Comparison of ENCODE assay signal across 8 mouse cellular contexts in the genomic region with DNA sequence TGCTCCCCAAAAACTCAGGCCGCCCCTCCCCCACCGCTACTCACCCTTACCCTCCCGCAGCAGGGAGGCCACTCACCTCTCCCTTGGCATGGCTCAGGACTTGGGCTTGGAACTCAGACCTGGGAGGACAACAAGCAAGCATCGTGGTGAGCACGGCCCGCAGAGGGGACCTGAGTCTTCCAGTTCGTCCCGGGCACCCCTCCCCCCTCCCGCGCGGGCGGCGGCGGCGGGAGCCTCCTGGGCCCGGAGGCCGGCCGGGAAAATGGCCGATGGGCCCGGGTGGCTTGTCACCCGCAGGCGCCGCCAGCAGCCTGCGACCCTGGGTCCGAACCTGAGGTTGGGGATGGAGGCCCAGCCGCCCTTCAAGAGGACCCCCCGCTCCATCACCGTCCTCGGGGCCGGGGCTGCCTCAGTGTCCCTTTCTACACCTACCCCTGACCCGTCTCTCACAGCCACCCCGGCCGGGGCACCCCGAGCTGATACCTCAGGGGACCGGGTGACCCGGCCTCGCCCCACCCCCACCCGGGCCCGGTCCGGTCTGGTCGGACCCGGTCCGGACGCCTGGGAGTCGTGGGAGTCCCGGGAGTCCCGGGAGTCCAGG. TPM values are rescaled to one million over a fixed set of nuclear protein-coding genes. Genes with fewer than 3 reads are reported as not detected.
DNase-seq lines count a peak whose midpoint lies in the region; ATAC-seq and TF ChIP-seq lines count a peak whose summit lies in the region.

No protein-coding gene starts in this region.

- H3K27me3 ChIP-seq in forebrain, embryonic 12.5 days = peaks cover 11% of the 10 kb centered on the region
- H3K27me3 ChIP-seq in hindbrain, embryonic 16.5 days (replicated peaks; ENCODE audit: control insufficient read depth, insufficient read depth, low read length) = no peaks in the 10 kb centered on the region
- no peaks in the 10 kb centered on the region for H3K27me3 ChIP-seq in limb, embryonic 14.5 days (ENCODE audit: control insufficient read depth, insufficient read depth, low read length)

- H3K4me1 ChIP-seq in bone marrow, adult 2 months (ENCODE audit: control insufficient read depth, insufficient read depth, low read length) = peaks cover 2% of the 10 kb centered on the region
- peaks cover 34% of the 10 kb centered on the region for H3K4me1 ChIP-seq in forebrain, embryonic 12.5 days
- H3K4me1 ChIP-seq in hindbrain, embryonic 16.5 days (ENCODE audit: control insufficient read depth, insufficient read depth, low read depth, low read length) = peaks cover 2% of the 10 kb centered on the region; the same call in 1 of the 2 replicates
- H3K4me1 ChIP-seq in limb, embryonic 14.5 days (ENCODE audit: control insufficient read depth, insufficient read depth, low read length) = 0 out of 2 replicates have a peak, but pooled peaks cover 12% of the 10 kb centered on the region

- H3K27ac ChIP-seq in left cerebral cortex, adult 2 months = peak overlapping the region; percentile 57; the same call in 1 of the 2 replicates
- H3K27ac ChIP-seq in bone marrow, adult 2 months (ENCODE audit: control insufficient read depth, insufficient read depth, low read depth, low read length, poor library complexity) = peak overlapping the region; percentile 64
- peak overlapping the region; percentile 80 for H3K27ac ChIP-seq in forebrain, embryonic 12.5 days
- peak overlapping the region; percentile 48; the same call in 1 of the 2 replicates for H3K27ac ChIP-seq in hindbrain, embryonic 16.5 days (ENCODE audit: low read depth, low read length)
- 0 out of 2 replicates have a peak overlapping the region, but pooled peaks have one; percentile 20 for H3K27ac ChIP-seq in limb, embryonic 14.5 days (replicated peaks; ENCODE audit: low read depth, low read length)

- no peak for TF ChIP-seq CTCF in left cerebral cortex, adult 2 months (IDR thresholded peaks at IDR 0.05)
- no peak; the same call in 1 of the 2 replicates for TF ChIP-seq CTCF in bone marrow, adult 2 months (IDR thresholded peaks at IDR 0.05; ENCODE audit: control insufficient read depth, insufficient read depth, low read length)

- peak overlapping the region; percentile 86 for H3K4me3 ChIP-seq in left cerebral cortex, adult 2 months
- H3K4me3 ChIP-seq in bone marrow, adult 2 months (replicated peaks; ENCODE audit: control insufficient read depth, low read depth, low read length) = peak overlapping the region; percentile 86
- peak overlapping the region; percentile 81 for H3K4me3 ChIP-seq in forebrain, embryonic 12.5 days (replicated peaks)
- H3K4me3 ChIP-seq in hindbrain, embryonic 16.5 days (ENCODE audit: low read length) = peak overlapping the region; percentile 81
- H3K4me3 ChIP-seq in limb, embryonic 14.5 days (replicated peaks; ENCODE audit: low read length) = peak overlapping the region; percentile 77

- peak overlapping the region; percentile 82 for H3K9ac ChIP-seq in forebrain, embryonic 12.5 days
- peak overlapping the region; percentile 78 for H3K9ac ChIP-seq in hindbrain, embryonic 16.5 days (ENCODE audit: low read depth, low read length)
- H3K9ac ChIP-seq in limb, embryonic 14.5 days (ENCODE audit: low read depth, low read length, severe bottlenecking) = peak overlapping the region; percentile 73

- under 1% methylated on average over 43 of the region's 47 CpGs for WGBS in bone marrow, adult 2 months
- WGBS in forebrain, embryonic 12.5 days = 0% methylated on average over 41 of the region's 47 CpGs
- under 1% methylated on average over 45 of the region's 47 CpGs for WGBS in hindbrain, embryonic 16.5 days
- 0% methylated on average over 22 of the region's 47 CpGs for WGBS in limb, embryonic 14.5 days

- peaks cover 7% of the 10 kb centered on the region; the same call in 1 of the 2 replicates for H3K36me3 ChIP-seq in forebrain, embryonic 12.5 days (replicated peaks)
- no peaks in the 10 kb centered on the region for H3K36me3 ChIP-seq in hindbrain, embryonic 16.5 days (ENCODE audit: control insufficient read depth, insufficient read depth, low read length)
- H3K36me3 ChIP-seq in limb, embryonic 14.5 days (ENCODE audit: control insufficient read depth, insufficient read depth, low read length) = peaks cover 26% of the 10 kb centered on the region; the same call in 1 of the 2 replicates

- peak; percentile 24 to 43 for DNase-seq in left cerebral cortex, adult 2 months (ENCODE audit: extremely low spot score in 1 of 2, low spot score in 2 of 2)
- no peak for DNase-seq in left cerebral cortex, adult 11 months (ENCODE audit: low spot score)
- DNase-seq in limb, embryonic 14.5 days (ENCODE audit: low spot score) = no peak
- peak; percentile 45 for DNase-seq in naive thymus-derived CD4-positive, alpha-beta T cell, adult 2 months (ENCODE audit: low read depth)
- DNase-seq in thymus, postnatal 25 days = peak; percentile 45

- TF ChIP-seq POLR2A in bone marrow, adult 2 months (IDR thresholded peaks at IDR 0.05; ENCODE audit: borderline replicate concordance, control insufficient read depth, low read depth, low read length) = no peak
- no peak for TF ChIP-seq POLR2A in limb, embryonic 14.5 days (IDR thresholded peaks at IDR 0.05; ENCODE audit: borderline replicate concordance, extremely low read depth, insufficient read depth, insufficient read length)

- H3K9me3 ChIP-seq in forebrain, embryonic 12.5 days = no peaks in the 10 kb centered on the region
- H3K9me3 ChIP-seq in hindbrain, embryonic 16.5 days (ENCODE audit: control insufficient read depth, low read length) = no peaks in the 10 kb centered on the region
- no peaks in the 10 kb centered on the region for H3K9me3 ChIP-seq in limb, embryonic 14.5 days (ENCODE audit: control insufficient read depth, low read length)

- peak overlapping the region; percentile 96 for H3K4me2 ChIP-seq in forebrain, embryonic 12.5 days
- peak overlapping the region; percentile 94 for H3K4me2 ChIP-seq in hindbrain, embryonic 16.5 days (ENCODE audit: low read length)
- H3K4me2 ChIP-seq in limb, embryonic 14.5 days (replicated peaks; ENCODE audit: low read depth, low read length, severe bottlenecking) = peak overlapping the region; percentile 66

- peak; percentile 54 for ATAC-seq in forebrain, embryonic 12.5 days (ENCODE audit: low FRiP score)
- ATAC-seq in hindbrain, embryonic 16.5 days = no peak
- ATAC-seq in limb, embryonic 14.5 days (ENCODE audit: low FRiP score, low read depth) = no peak; the same call in 1 of the 2 replicates

- intact Hi-C loops in left cerebral cortex, adult 2 months (cut with DNase I) = loop anchor here (1.0 to 2.0 kb wide), 2 partner anchors 22 to 46 kb away; no protein-coding TSS in a partner anchor

RNA-seq across cellular contexts. Expression of gene Ccne1, which starts 0.5 kb away (rescaled TPM):
- 10 to 100 TPM; 20.0 to 21.8 TPM for total RNA-seq in left cerebral cortex, adult 2 months (2021)
- 54.8 and 58.5 TPM in 2 replicates for polyA plus RNA-seq in bone marrow, adult 2 months (2011; ENCODE audit: insufficient read depth, insufficient read length, low replicate concordance, missing spikeins)
- 43.4 and 44.1 TPM in 2 replicates for polyA plus RNA-seq in forebrain, embryonic 12.5 days (2016; fragmentation: Nextera tagmentation; extraction: Ambion mirVana)
- 20.2 and 20.8 TPM in 2 replicates for polyA plus RNA-seq in hindbrain, embryonic 16.5 days (2015; fragmentation: Nextera tagmentation; extraction: Ambion mirVana)
- 59.9 and 66.6 TPM in 2 replicates for polyA plus RNA-seq in limb, embryonic 14.5 days (2012; rRNA removed)
- polyA plus RNA-seq in limb, embryonic 14.5 days (2014; fragmentation: Nextera tagmentation; extraction: Ambion mirVana) = 67.8 and 71.8 TPM in 2 replicates

Comparison
In these comparisons a context has a peak if more than half of its experiments do, and no peak if none do; other contexts are left out.
1. DNase-seq: peak in left cerebral cortex, adult 2 months (2 of 2), naive thymus-derived CD4-positive, alpha-beta T cell, adult 2 months (single experiment) and thymus, postnatal 25 days (single experiment); none in left cerebral cortex, adult 11 months (single experiment) and limb, embryonic 14.5 days (single experiment).
2. H3K27ac ChIP-seq: peak in every context shown above with its lines; median percentile 80 in forebrain, embryonic 12.5 days; 64 in bone marrow, adult 2 months; 57 in left cerebral cortex, adult 2 months; 48 in hindbrain, embryonic 16.5 days; 20 in limb, embryonic 14.5 days.
3. Peak in every context shown above with its lines, with median percentiles within 50 percentile points of each other: H3K4me3 ChIP-seq, H3K4me2 ChIP-seq and H3K9ac ChIP-seq.